Mouse (Mus musculus) ovary, adult 18-20 months (tissue): ENCODE data around the gene Fuk.
"Not testable (repeated sequence)": the region's sequence is repeated elsewhere in the genome, so short reads cannot be mapped to it uniquely, and the experiment has no call there.

Source experiments
- DNase-seq: peaks from one replicate; pipeline ENCODE4 v3.0.0; 2022; ENCODE audit warnings: low spot score, mixed read lengths

The Fuk gene

GRCm38 (mm10) chr8:110901839-110902578 lies at the start of gene Fuk:
TSS of gene Fuk (minus strand) at chr8:110902488.
- DNase-seq = peak; percentile 63

- DNase-seq = no peak
These were observed 47.8 kb upstream of the Fuk start for GRCm38 (mm10) chr8:110950065-110950484.

- DNase-seq = no peak
These were observed 43.4 kb upstream of the Fuk start for GRCm38 (mm10) chr8:110945716-110946115.

GRCm38 (mm10) chr8:110944276-110944876 lies 42.1 kb upstream of the Fuk start:
- DNase-seq = no peak

- DNase-seq = peak; percentile 78
These were observed 39.2 kb upstream of the Fuk start for GRCm38 (mm10) chr8:110941453-110941948.

GRCm38 (mm10) chr8:110940682-110941452 lies 38.6 kb upstream of the Fuk start:
- no peak for DNase-seq

- peak; percentile 50 for DNase-seq
These were observed 36.7 kb upstream of the Fuk start for GRCm38 (mm10) chr8:110938882-110939589.

GRCm38 (mm10) chr8:110936217-110936616 lies 33.9 kb upstream of the Fuk start:
- DNase-seq = no peak

- DNase-seq = no peak
These were observed 31.0 kb upstream of the Fuk start for GRCm38 (mm10) chr8:110933272-110933671.

- no peak for DNase-seq
These were observed 30.2 kb upstream of the Fuk start for GRCm38 (mm10) chr8:110932444-110932843.

GRCm38 (mm10) chr8:110931176-110931939 lies 29.1 kb upstream of the Fuk start:
- DNase-seq = peak; percentile 83

- not testable (repeated sequence) for DNase-seq
These were observed 27.4 kb upstream of the Fuk start for GRCm38 (mm10) chr8:110929672-110930071.

- no peak for DNase-seq
These were observed 26.8 kb upstream of the Fuk start for GRCm38 (mm10) chr8:110929066-110929465.

- no peak for DNase-seq
These were observed 26.1 kb upstream of the Fuk start for GRCm38 (mm10) chr8:110928435-110928834.

GRCm38 (mm10) chr8:110926690-110927089 lies 24.4 kb upstream of the Fuk start:
- no peak for DNase-seq

- no peak for DNase-seq
These were observed 23.4 kb upstream of the Fuk start for GRCm38 (mm10) chr8:110925691-110926140.

GRCm38 (mm10) chr8:110921492-110922230 lies 19.4 kb upstream of the Fuk start:
- DNase-seq = peak; percentile 70

GRCm38 (mm10) chr8:110920773-110921277 lies 18.5 kb upstream of the Fuk start:
- DNase-seq = no peak

- DNase-seq = no peak
These were observed 17.9 kb upstream of the Fuk start for GRCm38 (mm10) chr8:110920032-110920772.
